Mouse (Mus musculus) adrenal gland, adult 18-20 months (tissue): ENCODE measurements around the gene Msh3. TPM values are rescaled to one million over a fixed set of nuclear protein-coding genes. Genes with fewer than 3 reads are reported as not detected.

Source experiments
- DNase-seq, 2 experiments: peaks; one replicate each; pipeline ENCODE4 v3.0.0; 2021 to 2022; ENCODE audit warnings: low spot score in 2 of 2
- total RNA-seq, 2 experiments: library from RNA; stranded (reverse); gene quantifications; 1 replicate in 1 of 2; 2 replicates in 1 of 2; pipeline ENCODE4 v1.2.3; 2021

The Msh3 gene
- total RNA-seq, 2 experiments from 2014 or later: 10.1 to 16.3 TPM

- DNase-seq: no peak
These were observed 22.5 kb downstream of the Msh3 start for GRCm38 (mm10) chr13:92332103-92332879.

GRCm38 (mm10) chr13:92330621-92331020 is 24.2 kb downstream of the Msh3 start:
- no peak for DNase-seq

- DNase-seq: no peak
These were observed 26.8 kb downstream of the Msh3 start for GRCm38 (mm10) chr13:92328000-92328399.

GRCm38 (mm10) chr13:92326030-92326429 is 28.8 kb downstream of the Msh3 start:
- no peak for DNase-seq

- no peak for DNase-seq
These were observed 34.0 kb downstream of the Msh3 start for GRCm38 (mm10) chr13:92320770-92321169.

GRCm38 (mm10) chr13:92314613-92315012 is 40.2 kb downstream of the Msh3 start:
- no peak for DNase-seq

- no peak for DNase-seq
These were observed 49.1 kb downstream of the Msh3 start, which contains the start of gene Gm20379 for GRCm38 (mm10) chr13:92305680-92306079. Gene Gm20379, plus strand, starts transcription at chr13:92305980.

GRCm38 (mm10) chr13:92304291-92304690 is 50.5 kb downstream of the Msh3 start:
- DNase-seq: no peak

- no peak for DNase-seq
These were observed 51.5 kb downstream of the Msh3 start for GRCm38 (mm10) chr13:92303062-92303948.

- no peak for DNase-seq
These were observed 52.3 kb downstream of the Msh3 start for GRCm38 (mm10) chr13:92302466-92302865.

- no peak for DNase-seq
These were observed 53.0 kb downstream of the Msh3 start for GRCm38 (mm10) chr13:92301754-92302153.

- DNase-seq: no peak
These were observed 55.3 kb downstream of the Msh3 start for GRCm38 (mm10) chr13:92299522-92299921.

GRCm38 (mm10) chr13:92297021-92297420 is 57.8 kb downstream of the Msh3 start:
- DNase-seq: no peak

GRCm38 (mm10) chr13:92296490-92296889 is 58.3 kb downstream of the Msh3 start:
- no peak for DNase-seq

- no peak for DNase-seq
These were observed 60.9 kb downstream of the Msh3 start for GRCm38 (mm10) chr13:92293883-92294282.

- no peak for DNase-seq
These were observed 63.2 kb downstream of the Msh3 start for GRCm38 (mm10) chr13:92291605-92292004.

GRCm38 (mm10) chr13:92277027-92277426 is 77.8 kb downstream of the Msh3 start:
- DNase-seq: no peak

- no peak for DNase-seq
These were observed 79.5 kb downstream of the Msh3 start for GRCm38 (mm10) chr13:92275292-92275691.

GRCm38 (mm10) chr13:92274274-92275198 is 80.3 kb downstream of the Msh3 start:
- peak; percentile 35 to 55 for DNase-seq

GRCm38 (mm10) chr13:92267076-92267475 is 87.7 kb downstream of the Msh3 start:
- no peak for DNase-seq

GRCm38 (mm10) chr13:92263566-92263965 is 91.2 kb downstream of the Msh3 start:
- peak in 1 of 2 experiments; percentile 20 for DNase-seq
